Mouse (Mus musculus) G1E (cell line): ENCODE measurements around the gene A2ml1.
"Not testable (repeated sequence)": the region's sequence is repeated elsewhere in the genome, so short reads cannot be mapped to it uniquely, and the experiment has no call there.

Experiments used
- CTCF ChIP-seq: IDR thresholded peaks from 2 replicates; pipeline ENCODE4 v1.5.1; 2012; ENCODE audit warnings: low read depth, low read length, inconsistent platforms, mixed read lengths
- GATA1 ChIP-seq: IDR thresholded peaks from 2 replicates; pipeline ENCODE4 v1.6.1; 2012; ENCODE audit warnings: borderline replicate concordance, low read length, inconsistent platforms, mixed read lengths
- GATA2 ChIP-seq: IDR thresholded peaks from 2 replicates; pipeline ENCODE4 v1.6.1; 2012; ENCODE audit warnings: low read depth, low read length, inconsistent platforms, borderline replicate concordance
- POLR2AphosphoS5 ChIP-seq: IDR thresholded peaks from 2 replicates; pipeline ENCODE4 v1.6.1; 2012; ENCODE audit warnings: low read depth, low read length, inconsistent platforms; ENCODE audit not compliant: insufficient replicate concordance

DNA sequence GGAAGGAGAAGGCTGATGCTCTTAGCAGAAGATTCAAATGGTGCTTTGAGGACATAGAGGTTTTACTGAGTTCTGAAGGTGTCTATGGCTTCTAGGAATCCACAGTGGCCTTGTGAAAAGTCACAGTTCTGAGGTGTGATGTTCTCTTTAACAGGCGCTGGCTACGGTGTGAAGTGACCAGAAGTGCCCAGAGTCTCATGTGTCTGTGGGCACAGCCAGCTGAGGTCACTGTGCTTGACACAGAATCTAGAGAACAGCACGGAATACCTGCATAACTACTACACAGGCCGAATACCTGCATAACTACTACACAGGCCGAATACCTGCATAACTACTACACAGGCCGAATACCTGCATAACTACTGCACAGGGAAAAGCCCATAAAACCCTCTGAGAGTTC is 43.8 kb upstream of the A2ml1 start:
- TF ChIP-seq GATA2, POLR2AphosphoS5, CTCF, GATA1: not testable (repeated sequence)
